Mouse (Mus musculus): ENCODE results near the gene Gm17482. TPM values are rescaled to one million over a fixed set of nuclear protein-coding genes. Genes with fewer than 3 reads are reported as not detected.

The Gm17482 gene
- polyA plus RNA-seq, 1 experiment from 2014 or later = not detected

GRCm38 (mm10) chr6:115251531-115251985 lies 24.4 kb downstream of the Gm17482 start:
- Histone ChIP-seq H3K4me2 (peak overlapping the region; percentile 62), H3K9ac (replicated peaks) (0 out of 2 replicates have a peak overlapping the region, but pooled peaks have one; percentile 31), H3K4me1 (replicated peaks) (peaks cover 17% of the 10 kb centered on the region), H3K27me3 (no peaks in the 10 kb centered on the region), H3K9me3 (no peaks in the 10 kb centered on the region), H3K27ac (0 out of 2 replicates have a peak overlapping the region, but pooled peaks have one; percentile 7), H3K4me3 (replicated peaks) (peak overlapping the region; percentile 29), H3K36me3 (no peaks in the 10 kb centered on the region)
- peak; percentile 47; the same call in 1 of the 2 replicates for ATAC-seq (ENCODE audit: insufficient number of reproducible peaks, insufficient read depth, low FRiP score, low TSS enrichment, low read depth)
- 2% methylated on average over 13 of the region's 13 CpGs for WGBS

GRCm38 (mm10) chr6:115252099-115252873 lies 25.1 kb downstream of the Gm17482 start, which contains the start of gene Timp4:
Gene Timp4, minus strand, starts transcription at chr6:115252205.
- Histone ChIP-seq H3K27me3 (no peaks in the 10 kb centered on the region), H3K9ac (replicated peaks) (0 out of 2 replicates have a peak within 1 kb of the TSS, but pooled peaks have one; percentile 31), H3K27ac (0 out of 2 replicates have a peak within 1 kb of the TSS, but pooled peaks have one; percentile 7), H3K4me2 (peak within 1 kb of the TSS; percentile 62), H3K36me3 (no peaks in the 10 kb centered on the region), H3K4me1 (replicated peaks) (peaks cover 17% of the 10 kb centered on the region), H3K4me3 (replicated peaks) (peak within 1 kb of the TSS; percentile 29), H3K9me3 (no peaks in the 10 kb centered on the region)
- WGBS = 34% methylated on average over 9 of the region's 10 CpGs
- ATAC-seq (ENCODE audit: insufficient number of reproducible peaks, insufficient read depth, low FRiP score, low TSS enrichment, low read depth) = no peak

GRCm38 (mm10) chr6:115255171-115255570 lies 28.0 kb downstream of the Gm17482 start:
- no peaks in the 10 kb centered on the region for H3K36me3 ChIP-seq
- H3K27me3 ChIP-seq = no peaks in the 10 kb centered on the region
- no peaks in the 10 kb centered on the region for H3K9me3 ChIP-seq
- no peak for ATAC-seq (ENCODE audit: insufficient number of reproducible peaks, insufficient read depth, low FRiP score, low TSS enrichment, low read depth)
- WGBS = 87% methylated on average over 3 of the region's 3 CpGs
- no peak overlapping the region for H3K4me3 ChIP-seq (replicated peaks)
- no peak overlapping the region for H3K9ac ChIP-seq (replicated peaks)
- no peak overlapping the region for H3K27ac ChIP-seq
- H3K4me2 ChIP-seq = no peak overlapping the region
- peaks cover 13% of the 10 kb centered on the region for H3K4me1 ChIP-seq (replicated peaks)

GRCm38 (mm10) chr6:115260507-115260906 lies 33.4 kb downstream of the Gm17482 start:
- ATAC-seq (ENCODE audit: insufficient number of reproducible peaks, insufficient read depth, low FRiP score, low TSS enrichment, low read depth) = no peak
- no peak overlapping the region for H3K4me2 ChIP-seq
- H3K4me3 ChIP-seq (replicated peaks) = no peak overlapping the region
- 80% methylated on average over 3 of the region's 3 CpGs for WGBS
- H3K9ac ChIP-seq (replicated peaks) = no peak overlapping the region
- no peaks in the 10 kb centered on the region for H3K27me3 ChIP-seq
- no peaks in the 10 kb centered on the region for H3K36me3 ChIP-seq
- H3K9me3 ChIP-seq = no peaks in the 10 kb centered on the region
- H3K4me1 ChIP-seq (replicated peaks) = no peaks in the 10 kb centered on the region
- H3K27ac ChIP-seq = no peak overlapping the region

GRCm38 (mm10) chr6:115266791-115267190 lies 39.6 kb downstream of the Gm17482 start:
- Histone ChIP-seq H3K4me3 (replicated peaks) (no peak overlapping the region), H3K4me2 (no peak overlapping the region), H3K9ac (replicated peaks) (no peak overlapping the region), H3K27ac (no peak overlapping the region), H3K36me3 (no peaks in the 10 kb centered on the region), H3K4me1 (replicated peaks) (peaks cover 9% of the 10 kb centered on the region), H3K9me3 (no peaks in the 10 kb centered on the region), H3K27me3 (no peaks in the 10 kb centered on the region)
- WGBS = 86% methylated on average over 5 of the region's 5 CpGs
- no peak for ATAC-seq (ENCODE audit: insufficient number of reproducible peaks, insufficient read depth, low FRiP score, low TSS enrichment, low read depth)

- Histone ChIP-seq H3K27me3 (no peaks in the 10 kb centered on the region), H3K9me3 (no peaks in the 10 kb centered on the region), H3K9ac (replicated peaks) (no peak overlapping the region), H3K36me3 (no peaks in the 10 kb centered on the region), H3K4me2 (no peak overlapping the region), H3K4me1 (replicated peaks) (peaks cover 16% of the 10 kb centered on the region), H3K27ac (no peak overlapping the region), H3K4me3 (replicated peaks) (no peak overlapping the region)
- ATAC-seq (ENCODE audit: insufficient number of reproducible peaks, insufficient read depth, low FRiP score, low TSS enrichment, low read depth) = peak; percentile 63; the same call in 1 of the 2 replicates
- 50% methylated on average over 2 of the region's 2 CpGs for WGBS
Measured at GRCm38 (mm10) chr6:115267916-115268315, 40.8 kb downstream of the Gm17482 start.

- no peak for ATAC-seq (ENCODE audit: insufficient number of reproducible peaks, insufficient read depth, low FRiP score, low TSS enrichment, low read depth)
- H3K4me2 ChIP-seq = no peak overlapping the region
- no peak overlapping the region for H3K27ac ChIP-seq
- peaks cover 16% of the 10 kb centered on the region for H3K4me1 ChIP-seq (replicated peaks)
- no peak overlapping the region for H3K9ac ChIP-seq (replicated peaks)
- H3K4me3 ChIP-seq (replicated peaks) = no peak overlapping the region
- no peaks in the 10 kb centered on the region for H3K9me3 ChIP-seq
- WGBS = 88% methylated on average over 10 of the region's 10 CpGs
- H3K27me3 ChIP-seq = no peaks in the 10 kb centered on the region
- H3K36me3 ChIP-seq = no peaks in the 10 kb centered on the region
Measured at GRCm38 (mm10) chr6:115268551-115269385, 41.6 kb downstream of the Gm17482 start.

- Histone ChIP-seq H3K4me2 (no peak overlapping the region), H3K36me3 (no peaks in the 10 kb centered on the region), H3K27ac (no peak overlapping the region), H3K9ac (replicated peaks) (no peak overlapping the region), H3K27me3 (no peaks in the 10 kb centered on the region), H3K4me3 (replicated peaks) (no peak overlapping the region), H3K9me3 (no peaks in the 10 kb centered on the region), H3K4me1 (replicated peaks) (peaks cover 16% of the 10 kb centered on the region)
- 77% methylated on average over 5 of the region's 5 CpGs for WGBS
- no peak for ATAC-seq (ENCODE audit: insufficient number of reproducible peaks, insufficient read depth, low FRiP score, low TSS enrichment, low read depth)
Measured at GRCm38 (mm10) chr6:115269561-115269960, 42.4 kb downstream of the Gm17482 start.

- Histone ChIP-seq H3K9me3 (no peaks in the 10 kb centered on the region), H3K27ac (no peak overlapping the region), H3K4me2 (no peak overlapping the region), H3K27me3 (no peaks in the 10 kb centered on the region), H3K36me3 (no peaks in the 10 kb centered on the region), H3K4me1 (replicated peaks) (peaks cover 16% of the 10 kb centered on the region), H3K9ac (replicated peaks) (no peak overlapping the region), H3K4me3 (replicated peaks) (no peak overlapping the region)
- 61% methylated on average over 2 of the region's 2 CpGs for WGBS
- no peak for ATAC-seq (ENCODE audit: insufficient number of reproducible peaks, insufficient read depth, low FRiP score, low TSS enrichment, low read depth)
Measured at GRCm38 (mm10) chr6:115270085-115270484, 42.9 kb downstream of the Gm17482 start.

GRCm38 (mm10) chr6:115271326-115271725 lies 44.2 kb downstream of the Gm17482 start:
- Histone ChIP-seq H3K4me1 (replicated peaks) (peaks cover 16% of the 10 kb centered on the region), H3K9me3 (no peaks in the 10 kb centered on the region), H3K4me2 (no peak overlapping the region), H3K9ac (replicated peaks) (no peak overlapping the region), H3K27ac (0 out of 2 replicates have a peak overlapping the region, but pooled peaks have one; percentile 30), H3K27me3 (no peaks in the 10 kb centered on the region), H3K4me3 (replicated peaks) (no peak overlapping the region), H3K36me3 (no peaks in the 10 kb centered on the region)
- 77% methylated on average over 3 of the region's 3 CpGs for WGBS
- ATAC-seq (ENCODE audit: insufficient number of reproducible peaks, insufficient read depth, low FRiP score, low TSS enrichment, low read depth) = no peak

GRCm38 (mm10) chr6:115271866-115272271 lies 44.7 kb downstream of the Gm17482 start:
- Histone ChIP-seq H3K27ac (0 out of 2 replicates have a peak overlapping the region, but pooled peaks have one; percentile 30), H3K9ac (replicated peaks) (no peak overlapping the region), H3K4me3 (replicated peaks) (no peak overlapping the region), H3K9me3 (no peaks in the 10 kb centered on the region), H3K4me2 (no peak overlapping the region), H3K4me1 (replicated peaks) (peaks cover 16% of the 10 kb centered on the region), H3K27me3 (no peaks in the 10 kb centered on the region), H3K36me3 (no peaks in the 10 kb centered on the region)
- WGBS = 13% methylated on average over 4 of the region's 4 CpGs
- peak; percentile 56; the same call in 1 of the 2 replicates for ATAC-seq (ENCODE audit: insufficient number of reproducible peaks, insufficient read depth, low FRiP score, low TSS enrichment, low read depth)
